Mouse (Mus musculus): ENCODE measurements around the gene Oxct2b. TPM values are rescaled to one million over a fixed set of nuclear protein-coding genes. Genes with fewer than 3 reads are reported as not detected.
"Not testable (repeated sequence)": the region's sequence is repeated elsewhere in the genome, so short reads cannot be mapped to it uniquely, and the experiment has no call there.

Oxct2b gene
- not detected for polyA plus RNA-seq (2017; shearing (Covaris generic))

DNA sequence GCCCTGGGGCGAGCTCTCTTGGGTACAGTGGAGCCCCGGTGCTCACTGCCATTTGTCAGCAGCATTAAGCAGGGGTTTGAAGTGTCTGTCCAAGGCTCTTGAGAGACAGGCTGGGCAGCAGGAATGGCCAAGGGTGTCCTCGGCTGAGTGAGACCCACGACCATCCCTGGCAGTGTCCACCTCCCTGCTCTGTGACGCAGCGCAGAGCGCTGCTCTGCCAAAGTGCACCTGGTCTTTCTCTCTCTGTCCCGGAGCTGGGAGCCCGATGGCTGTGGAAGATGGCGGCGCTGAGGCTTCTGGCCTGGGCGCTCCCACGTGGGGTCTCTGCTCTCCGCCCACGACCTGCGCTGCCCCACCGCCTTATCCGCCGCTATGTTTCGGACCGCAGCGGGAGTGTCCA is at the start of gene Oxct2b:
Gene Oxct2b (plus strand): TSS at position 256 of the 400 bp plus-strand sequence.
- no peak for ATAC-seq

DNA sequence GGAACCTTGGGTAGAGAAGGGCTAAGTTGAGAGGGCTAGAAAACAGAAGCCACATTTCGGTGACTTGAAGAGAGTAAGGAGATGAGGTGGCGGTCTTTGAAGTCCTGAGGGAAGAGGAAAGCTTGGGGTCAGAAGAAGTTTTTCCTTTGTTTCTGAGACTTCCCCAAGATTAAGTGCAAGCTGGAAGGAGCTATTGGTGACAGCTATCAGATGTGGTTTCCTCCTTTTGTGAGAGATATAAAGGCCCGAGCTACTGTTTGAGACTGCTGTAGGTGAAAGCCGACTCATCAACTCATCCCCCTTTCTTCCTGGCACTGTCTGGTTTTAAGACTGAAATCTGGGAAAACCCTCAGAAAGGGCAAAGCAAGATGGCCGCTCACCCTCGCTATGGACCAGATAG is 47.4 kb upstream of the Oxct2b start:
- ATAC-seq, result no peak

DNA sequence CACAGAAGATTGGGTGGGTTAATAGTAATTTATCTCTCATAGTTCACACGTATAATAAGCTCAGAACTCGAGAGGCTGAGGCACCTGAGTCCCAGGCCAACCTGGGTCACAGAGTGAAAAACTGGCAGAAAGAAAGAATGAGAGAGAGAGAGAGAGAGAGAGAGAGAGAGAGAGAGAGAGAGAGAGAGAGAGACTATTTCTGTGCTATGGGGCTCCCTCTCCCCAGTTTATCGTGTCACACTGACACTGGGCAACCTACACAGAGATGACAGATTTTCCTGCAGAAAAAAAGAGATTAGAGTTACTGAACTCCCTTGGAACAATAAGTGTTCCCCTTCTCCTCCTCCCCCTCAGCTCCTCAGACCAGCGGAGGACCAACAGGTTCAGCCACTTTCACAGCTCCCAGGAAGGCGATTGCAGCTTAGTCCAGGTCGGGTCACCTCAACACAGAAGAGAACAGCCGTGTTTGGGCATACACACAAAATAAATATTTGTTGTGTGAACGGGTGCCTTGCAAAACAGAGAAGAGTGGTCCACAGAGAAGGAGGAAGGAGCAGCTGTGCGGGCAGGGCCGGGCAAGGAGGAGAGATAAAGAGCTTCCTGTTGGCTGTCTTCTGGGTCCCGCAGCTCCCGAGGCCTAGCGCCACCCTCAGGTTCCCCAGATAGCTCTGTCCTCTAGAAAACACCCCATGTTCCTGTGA is 44.6 kb upstream of the Oxct2b start:
- ATAC-seq, result no peak

DNA sequence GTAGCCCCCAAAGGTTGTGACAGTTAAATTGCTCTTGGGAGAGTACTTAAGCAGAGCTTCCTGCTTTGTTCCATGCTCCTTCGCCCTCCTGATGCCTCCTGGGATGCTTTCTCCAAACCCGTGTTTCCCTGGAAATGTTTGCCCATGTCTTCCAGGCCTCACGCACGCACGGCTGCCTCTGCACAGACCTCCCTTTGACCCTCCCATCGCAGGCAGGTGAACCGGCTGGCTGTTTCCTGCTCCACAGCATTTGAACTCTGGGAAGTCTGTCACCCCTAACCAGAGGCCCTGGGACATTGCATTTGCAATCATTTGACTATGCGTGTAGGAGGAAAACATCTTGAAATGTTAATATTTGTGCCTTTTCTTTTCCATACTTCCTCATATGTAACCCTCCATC is 39.1 kb upstream of the Oxct2b start:
- no peak for ATAC-seq

DNA sequence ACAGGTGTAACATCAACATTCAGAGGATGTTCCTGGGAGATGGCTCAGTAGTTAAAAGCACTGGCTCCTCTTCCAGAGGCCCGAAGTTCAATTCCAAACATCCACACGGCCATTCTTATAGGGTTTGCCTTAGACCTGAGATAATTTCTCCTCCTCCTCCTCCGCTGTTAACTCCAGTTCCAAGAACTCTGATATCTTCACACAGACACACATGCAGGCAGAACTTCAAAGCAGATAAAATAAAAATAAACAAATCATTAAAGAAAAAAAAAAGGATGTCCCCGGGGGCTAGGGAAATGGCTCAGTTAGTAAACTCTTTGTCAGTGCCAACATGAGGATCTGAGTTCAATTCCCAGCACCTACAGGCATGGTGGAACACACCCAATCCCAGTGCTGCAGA is 37.8 kb upstream of the Oxct2b start:
- ATAC-seq, result no peak

DNA sequence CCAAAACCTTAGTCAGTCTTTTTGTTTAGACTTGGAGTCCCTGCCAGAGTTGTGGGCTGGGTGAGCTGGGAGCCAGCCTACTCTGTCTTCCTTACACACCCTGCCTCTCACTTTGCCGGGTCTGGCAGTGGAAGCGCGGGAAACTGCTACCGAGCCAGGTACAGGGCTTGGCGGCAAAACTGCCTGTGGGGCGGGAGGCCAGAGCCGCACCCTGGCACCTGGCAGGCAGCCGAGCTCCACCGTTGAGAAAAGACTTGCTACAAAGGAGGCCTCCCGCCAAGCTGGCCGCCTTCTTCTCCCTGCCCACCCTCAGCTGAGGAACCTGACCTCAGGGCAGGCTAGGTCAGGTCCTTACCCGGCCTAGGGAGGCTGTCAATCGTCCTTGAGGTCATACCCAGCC is 35.3 kb upstream of the Oxct2b start:
- no peak for ATAC-seq

DNA sequence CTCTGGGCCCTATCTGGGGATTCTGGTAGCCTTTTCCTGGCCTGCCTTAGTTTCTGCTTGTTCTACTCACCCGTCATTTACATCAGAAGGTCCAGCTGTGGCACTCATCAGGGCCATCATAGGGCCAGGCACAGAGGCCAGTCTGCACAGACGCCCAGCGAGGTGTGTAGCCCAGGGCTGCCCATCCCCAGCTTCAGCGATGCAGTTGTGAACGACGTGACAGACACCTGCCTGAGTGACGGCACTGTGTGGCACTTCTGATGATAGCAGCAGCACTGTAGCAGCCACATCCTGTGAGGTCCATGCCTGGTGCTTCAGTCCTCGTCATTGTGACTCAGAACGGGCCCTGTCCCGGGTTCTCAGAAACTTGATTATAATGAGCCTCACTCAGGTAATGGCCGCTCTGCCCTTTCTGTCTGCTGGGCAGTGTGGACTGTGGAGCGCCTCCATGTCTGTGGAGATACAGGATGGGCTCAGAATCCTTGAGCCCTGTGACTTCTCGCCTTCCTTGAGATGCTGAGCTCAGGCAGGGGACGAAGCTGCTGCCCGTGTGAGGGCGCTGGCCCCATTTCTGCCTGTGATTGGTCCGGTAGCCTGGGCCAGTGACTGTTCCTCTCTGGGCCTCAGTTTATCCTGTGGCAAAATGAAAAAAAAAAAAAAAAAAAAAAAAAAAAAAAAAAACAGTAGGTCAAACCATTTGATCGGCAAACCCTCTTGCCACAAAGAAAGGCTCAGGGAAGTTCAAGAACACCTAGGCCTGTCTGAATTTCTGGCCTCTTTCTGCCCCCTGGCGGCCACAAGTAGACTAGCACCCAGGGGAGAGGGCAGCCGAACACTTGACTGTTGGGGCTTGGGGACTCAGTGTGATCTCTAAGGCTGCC is 33.5 kb upstream of the Oxct2b start:
- ATAC-seq, result peak; percentile 74

DNA sequence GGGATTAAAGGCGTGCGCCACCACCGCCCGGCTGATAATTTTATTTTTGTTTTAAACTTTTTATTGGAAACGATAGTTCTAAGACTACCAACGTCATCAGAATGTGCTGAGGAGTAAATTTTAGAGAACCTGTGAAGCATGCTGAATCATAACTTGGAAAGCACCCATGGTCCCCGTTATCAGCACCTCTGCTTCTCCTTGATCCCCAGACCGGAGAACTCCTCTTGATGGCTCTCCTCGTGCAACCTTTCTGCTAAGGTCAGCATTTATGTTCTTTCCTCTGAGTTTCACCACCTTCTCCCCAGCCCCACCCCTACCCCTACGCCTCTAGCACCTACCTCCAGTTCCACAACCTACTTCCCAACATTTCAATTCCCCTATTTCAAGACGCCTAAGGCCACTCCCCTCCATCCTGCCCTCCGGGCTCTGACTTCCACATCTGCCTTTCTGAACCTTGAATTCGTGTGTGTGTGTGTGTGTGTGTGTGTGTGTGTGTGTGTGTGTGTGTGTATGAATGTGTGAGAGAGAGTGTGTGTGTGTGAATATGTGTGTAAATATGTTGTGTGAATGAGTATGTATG is 32.7 kb upstream of the Oxct2b start:
- ATAC-seq, result no peak

DNA sequence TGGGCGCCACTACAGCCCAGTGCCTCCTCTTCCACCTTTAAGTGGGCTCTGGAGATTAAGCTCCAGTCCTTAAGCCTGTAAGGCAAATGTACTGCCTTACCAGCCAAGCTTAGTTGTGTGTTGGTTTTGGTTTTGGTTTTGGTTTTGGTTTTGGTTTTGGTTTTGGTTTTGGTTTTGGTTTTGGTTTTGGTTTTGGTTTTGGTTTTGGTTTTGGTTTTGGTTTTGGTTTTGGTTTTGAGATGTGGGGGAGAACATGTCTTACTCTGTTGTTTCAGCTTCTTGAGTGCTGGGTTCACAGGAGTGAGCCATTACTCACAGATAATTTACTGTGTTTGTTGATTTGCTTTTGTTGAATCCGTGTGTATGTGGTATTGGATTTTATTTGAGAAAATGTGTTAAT is 30.8 kb upstream of the Oxct2b start:
- ATAC-seq, result peak; percentile 44

DNA sequence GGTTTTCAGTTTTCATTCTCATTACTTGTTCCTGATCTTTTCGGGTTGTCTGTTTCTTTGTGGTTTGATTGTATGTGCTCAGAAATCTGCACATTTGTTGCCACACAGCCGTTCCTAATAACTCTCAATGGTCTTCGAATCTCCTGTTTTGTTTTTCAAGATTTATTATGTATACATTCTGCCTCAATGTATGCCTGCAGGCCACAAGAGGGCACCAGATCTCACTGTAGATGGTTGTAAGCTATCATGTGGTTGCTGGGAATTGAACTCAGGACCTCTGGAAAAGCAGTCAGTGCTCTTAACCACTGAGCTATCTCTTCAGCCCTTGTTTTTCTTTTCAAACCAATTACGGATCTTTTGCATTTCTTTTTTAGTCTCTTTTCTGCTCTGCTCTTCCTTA is 29.7 kb upstream of the Oxct2b start:
- no peak for ATAC-seq

DNA sequence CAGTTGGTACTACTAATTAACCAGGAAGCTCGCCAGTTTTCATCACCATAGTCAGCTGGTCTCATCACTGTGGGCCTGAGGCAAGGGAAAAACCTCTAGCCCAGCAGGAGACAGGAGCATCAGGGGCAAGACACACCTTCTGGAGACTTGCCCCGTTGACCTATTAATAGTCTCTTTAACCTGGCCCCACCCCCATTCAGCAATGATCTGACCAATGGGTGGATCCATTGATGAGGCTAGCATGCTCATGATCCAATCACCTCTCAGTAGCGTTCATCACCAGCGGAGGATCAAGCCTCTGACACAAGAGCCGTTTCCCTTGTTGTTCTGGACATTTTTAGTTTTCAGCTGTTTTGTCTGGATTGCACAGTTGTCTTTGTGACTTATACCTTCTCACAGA is 23.4 kb upstream of the Oxct2b start:
- ATAC-seq, result no peak

DNA sequence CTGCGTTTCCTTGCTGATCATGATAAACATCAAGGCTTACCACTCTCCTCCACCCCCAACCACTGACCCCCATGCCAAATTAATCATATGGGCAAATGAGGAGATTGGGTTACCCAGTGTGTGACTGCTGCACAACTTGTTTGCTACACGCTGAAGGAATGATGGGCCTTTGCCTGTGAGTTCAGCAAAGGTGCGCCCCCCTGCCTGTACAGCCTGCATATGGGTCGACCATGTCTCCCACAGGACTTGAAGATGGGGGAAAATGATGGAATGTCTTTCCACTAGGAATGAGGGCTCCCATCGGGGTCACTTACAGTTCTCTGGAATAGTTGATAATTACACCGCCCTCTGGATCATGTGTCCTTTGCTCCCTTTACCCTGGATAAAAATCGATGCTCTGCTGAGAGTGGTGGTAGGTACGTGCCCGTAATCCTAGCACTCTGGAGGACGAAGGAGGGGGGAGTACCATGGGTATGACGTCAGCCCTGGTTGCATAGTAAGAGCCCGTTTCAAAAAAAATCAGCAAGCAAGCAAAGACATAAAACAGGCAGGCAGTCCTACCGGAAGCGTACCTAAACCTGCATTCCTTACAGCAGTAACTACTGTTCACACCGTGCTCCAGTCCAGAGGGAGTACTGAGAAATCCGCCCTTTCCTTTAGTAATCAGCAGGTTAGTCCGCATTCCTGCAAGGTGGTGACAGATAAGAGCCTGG is 22.8 kb upstream of the Oxct2b start:
- ATAC-seq, result no peak

DNA sequence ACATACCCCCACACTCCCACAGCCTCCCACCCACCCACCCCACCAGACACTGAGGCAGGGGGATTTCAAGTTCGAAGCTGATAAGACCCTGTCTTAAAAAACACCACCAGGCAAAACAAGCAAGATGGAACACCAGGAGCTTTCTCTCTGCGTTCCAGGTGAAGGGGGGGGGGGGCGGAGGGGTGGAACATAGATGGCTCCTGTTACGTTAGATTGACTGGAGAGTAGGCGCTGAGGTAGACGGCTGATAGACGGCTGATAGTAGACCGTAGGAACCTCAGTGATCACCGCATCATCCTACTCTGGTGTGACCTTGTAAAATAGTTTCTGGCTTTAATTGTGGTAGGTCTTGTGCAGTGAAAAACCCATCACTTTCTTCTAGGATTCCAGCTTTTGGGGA is 22.2 kb upstream of the Oxct2b start:
- ATAC-seq, result no peak

DNA sequence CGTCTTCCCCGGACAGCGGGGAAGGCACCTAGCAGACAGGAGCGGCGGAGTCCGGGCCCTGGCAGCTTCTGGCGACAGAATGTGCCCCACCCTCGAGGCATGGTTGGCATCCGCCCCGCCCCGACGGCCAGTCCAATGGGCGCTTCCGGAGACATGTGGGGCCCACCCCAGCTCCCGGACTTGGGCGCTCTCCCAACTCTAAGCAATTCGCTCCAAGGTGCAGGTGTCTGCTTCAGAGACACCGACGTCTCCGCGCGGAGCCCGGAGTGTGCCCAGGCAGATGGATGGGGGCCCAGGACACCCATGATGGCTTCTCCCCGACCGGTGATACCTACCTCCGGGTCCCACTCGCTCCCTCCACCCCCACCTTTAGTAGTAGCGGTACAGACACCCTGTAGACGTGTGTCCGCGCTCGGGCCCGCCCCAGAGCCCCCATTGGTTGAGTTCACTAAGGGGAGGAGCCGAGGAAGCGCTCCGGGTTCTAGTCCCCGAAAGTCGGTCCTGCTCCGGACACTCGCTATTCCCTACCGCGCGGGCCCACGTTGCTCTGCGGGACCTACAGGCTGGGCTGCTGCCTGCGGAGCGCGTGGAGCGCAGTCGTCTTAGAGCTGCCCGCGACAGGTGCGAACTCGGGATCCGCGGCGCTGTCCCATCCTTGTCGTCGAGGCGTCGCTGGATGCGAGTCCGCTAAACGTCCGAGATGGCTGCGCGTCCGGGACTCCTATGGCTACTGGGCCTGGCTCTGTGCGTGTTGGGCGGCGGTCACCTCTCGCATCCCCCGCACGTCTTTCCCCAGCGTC is 11.2 kb upstream of the Oxct2b start, which contains the start of gene Bmp8b:
Gene Bmp8b (plus strand): TSS at position 515 of the 800 bp plus-strand sequence.
- ATAC-seq, result no peak

DNA sequence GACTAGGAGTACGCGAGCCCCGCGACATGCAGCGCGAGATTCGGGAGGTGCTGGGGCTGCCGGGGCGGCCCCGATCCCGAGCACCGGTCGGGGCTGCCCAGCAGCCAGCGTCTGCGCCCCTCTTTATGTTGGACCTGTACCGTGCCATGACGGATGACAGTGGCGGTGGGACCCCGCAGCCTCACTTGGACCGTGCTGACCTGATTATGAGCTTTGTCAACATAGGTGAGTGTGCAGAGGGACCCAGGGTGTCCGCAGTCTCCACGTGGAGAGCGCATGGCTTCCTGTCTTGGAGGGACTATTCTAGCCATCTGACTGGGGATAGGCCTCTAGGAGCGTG is 10.6 kb upstream of the Oxct2b start:
- ATAC-seq, result no peak

DNA sequence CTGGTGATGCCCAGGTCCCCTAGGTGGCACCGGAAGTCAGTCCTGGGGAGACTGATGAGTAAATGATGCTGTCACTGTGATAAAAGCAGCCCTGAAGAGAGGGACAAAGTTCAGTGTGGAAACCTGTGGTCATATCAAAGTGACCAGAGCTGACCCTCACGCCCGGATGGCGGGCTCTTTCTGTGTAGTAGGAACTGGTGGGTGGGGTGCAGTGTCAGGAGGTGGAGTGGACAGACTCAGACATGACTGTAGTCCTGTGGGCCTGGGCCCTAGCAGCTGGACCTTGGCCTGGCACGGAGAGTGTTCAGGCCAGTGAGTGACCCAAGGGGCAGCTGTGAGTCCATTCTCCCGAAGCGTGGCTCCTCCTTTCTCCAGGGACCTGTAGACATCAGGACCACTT is 10.1 kb upstream of the Oxct2b start:
- not testable (repeated sequence) for ATAC-seq

DNA sequence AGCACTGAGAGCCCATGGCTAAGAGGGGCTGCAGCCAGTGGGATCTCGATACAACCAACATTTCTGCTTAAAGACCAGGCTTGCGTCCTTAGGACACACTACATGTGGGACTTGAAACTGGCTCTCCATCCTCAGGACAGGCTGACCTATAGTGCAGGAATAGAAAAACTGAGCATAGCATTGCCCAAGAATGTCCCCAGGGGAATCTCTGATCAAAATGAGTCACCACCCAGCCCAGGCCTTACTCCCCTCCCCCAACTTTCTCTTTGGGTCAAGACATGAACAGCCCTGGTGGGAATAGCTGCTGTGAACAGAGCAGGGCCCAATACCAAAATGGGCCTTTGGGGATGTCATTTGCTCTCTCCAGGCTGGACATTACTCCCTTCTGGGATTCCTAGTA is 9.2 kb upstream of the Oxct2b start:
- no peak for ATAC-seq

DNA sequence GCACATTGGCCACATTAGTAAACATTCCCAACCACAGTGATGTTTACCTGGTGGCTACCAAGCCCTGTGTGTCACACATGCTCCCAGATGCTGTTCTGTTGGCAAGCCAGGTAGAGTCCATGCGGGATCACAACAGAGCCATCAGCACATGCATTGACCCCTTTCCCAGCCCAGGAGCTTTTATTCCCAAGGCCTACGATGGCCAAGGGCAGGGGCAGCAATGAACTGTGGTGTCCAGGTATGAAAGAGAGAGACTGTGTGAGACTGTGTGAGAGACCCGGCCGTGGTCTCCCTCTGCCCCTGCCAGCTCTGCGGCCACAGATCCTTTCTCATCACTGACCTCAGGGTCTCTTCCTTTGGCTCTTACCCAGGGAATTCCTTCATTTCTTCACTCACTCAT is 8.0 kb upstream of the Oxct2b start:
- no peak for ATAC-seq

DNA sequence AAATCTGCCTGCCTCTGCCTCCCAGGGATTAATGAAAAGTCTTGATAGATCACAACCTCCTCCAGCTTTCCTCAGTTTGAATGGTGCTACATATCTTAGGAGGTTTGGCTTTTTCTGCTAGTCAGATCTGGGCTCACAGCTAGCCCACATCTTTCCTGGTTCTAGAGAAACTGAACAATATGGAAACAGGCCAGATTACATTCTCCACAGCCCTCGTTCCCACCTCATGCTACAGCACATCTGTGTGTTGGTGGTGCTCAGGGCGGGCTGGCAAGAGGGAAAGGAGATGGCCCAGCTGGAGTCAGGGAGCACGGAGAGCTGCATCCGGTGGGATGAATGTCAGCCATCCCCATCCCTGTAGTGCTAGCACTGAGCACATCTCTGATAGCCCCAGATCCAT is 5.3 kb upstream of the Oxct2b start:
- ATAC-seq, result no peak

DNA sequence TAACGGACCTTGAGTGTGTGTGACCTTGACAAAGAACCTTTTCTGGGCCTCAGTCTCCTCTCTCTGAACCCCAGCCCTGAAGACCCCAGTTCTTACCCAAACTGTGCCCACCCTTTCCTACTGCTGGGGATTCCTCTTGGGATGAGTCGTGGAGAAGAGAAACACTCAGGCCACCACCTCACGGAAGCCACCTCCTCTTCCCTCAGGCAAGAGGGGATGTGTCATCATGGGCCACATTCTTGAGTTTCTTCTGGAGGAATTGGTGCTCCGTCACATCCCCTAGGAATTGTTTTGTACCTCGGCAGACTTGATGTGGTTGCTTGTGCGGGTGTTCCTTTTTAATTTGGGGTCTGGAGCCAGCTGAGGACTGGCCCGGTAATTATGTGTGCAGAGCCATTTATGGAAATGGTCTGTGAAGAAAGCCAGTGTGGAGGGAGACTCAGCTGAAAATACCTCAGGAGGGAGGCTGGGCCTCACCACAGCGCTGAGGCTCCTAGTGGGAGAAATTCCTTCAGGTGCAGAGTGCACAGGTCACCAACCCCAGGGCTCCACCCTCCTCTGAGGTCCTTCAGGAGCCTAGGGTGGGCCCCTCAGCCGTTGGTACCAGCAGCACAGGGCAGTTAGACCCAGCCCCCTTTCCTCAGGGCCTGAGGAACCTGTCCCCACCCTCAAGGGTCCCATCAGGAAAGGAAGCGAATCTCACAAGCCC is 4.6 kb upstream of the Oxct2b start:
- not testable (repeated sequence) for ATAC-seq

DNA sequence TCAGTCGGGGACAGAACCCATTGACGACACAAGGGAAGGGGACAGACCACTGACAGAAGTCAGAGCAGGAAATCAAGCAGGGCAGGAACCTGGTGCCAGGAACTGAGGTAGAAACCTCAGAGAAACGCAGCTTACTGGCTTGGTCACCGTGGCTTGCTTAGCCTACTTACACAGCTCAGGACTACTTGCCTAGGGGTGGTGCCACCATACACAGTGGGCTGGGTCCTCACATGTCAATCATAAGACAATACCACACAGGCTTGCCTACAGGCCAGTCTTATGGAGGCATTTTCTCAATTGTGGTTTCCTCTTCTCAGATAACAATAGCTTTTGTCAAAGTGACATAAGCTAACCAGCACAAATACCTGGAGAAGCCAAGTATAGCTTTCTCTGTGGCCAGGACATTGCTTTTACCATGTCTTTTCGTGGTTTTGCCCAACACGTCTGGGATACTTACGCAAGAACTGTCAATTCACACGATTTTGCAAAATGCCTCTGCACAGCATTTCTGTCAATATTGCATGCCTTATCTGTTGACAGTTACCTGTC is 3.8 kb upstream of the Oxct2b start:
- no peak for ATAC-seq

Measured in activated CD4-positive, CD25-positive, alpha-beta regulatory T cell, adult 4 months (primary cell).